Mouse (Mus musculus): Measurements from ENCODE around the gene Hyls1.

- TF ChIP-seq CTCF (conservative IDR thresholded peaks at IDR 0.05; ENCODE audit: low read length) (no peak), POU5F1 (IDR thresholded peaks at IDR 0.05; ENCODE audit: borderline replicate concordance, low read length) (no peak), NANOG (IDR thresholded peaks at IDR 0.05; ENCODE audit: borderline replicate concordance, low read length) (no peak)
Observed at GRCm38 (mm10) chr9:35544666-35545065, 25.5 kb downstream of the Hyls1 start.
